Mouse (Mus musculus): Measurements from ENCODE around the gene Med24. TPM values are rescaled to one million over a fixed set of nuclear protein-coding genes. Genes with fewer than 3 reads are reported as not detected.

Med24 gene
- 71.9 TPM for polyA plus RNA-seq (2017; shearing (Covaris generic))

GRCm38 (mm10) chr11:98729119-98729588 is at the start of gene Med24:
Med24 (minus strand) TSS chr11:98729435.

DNA sequence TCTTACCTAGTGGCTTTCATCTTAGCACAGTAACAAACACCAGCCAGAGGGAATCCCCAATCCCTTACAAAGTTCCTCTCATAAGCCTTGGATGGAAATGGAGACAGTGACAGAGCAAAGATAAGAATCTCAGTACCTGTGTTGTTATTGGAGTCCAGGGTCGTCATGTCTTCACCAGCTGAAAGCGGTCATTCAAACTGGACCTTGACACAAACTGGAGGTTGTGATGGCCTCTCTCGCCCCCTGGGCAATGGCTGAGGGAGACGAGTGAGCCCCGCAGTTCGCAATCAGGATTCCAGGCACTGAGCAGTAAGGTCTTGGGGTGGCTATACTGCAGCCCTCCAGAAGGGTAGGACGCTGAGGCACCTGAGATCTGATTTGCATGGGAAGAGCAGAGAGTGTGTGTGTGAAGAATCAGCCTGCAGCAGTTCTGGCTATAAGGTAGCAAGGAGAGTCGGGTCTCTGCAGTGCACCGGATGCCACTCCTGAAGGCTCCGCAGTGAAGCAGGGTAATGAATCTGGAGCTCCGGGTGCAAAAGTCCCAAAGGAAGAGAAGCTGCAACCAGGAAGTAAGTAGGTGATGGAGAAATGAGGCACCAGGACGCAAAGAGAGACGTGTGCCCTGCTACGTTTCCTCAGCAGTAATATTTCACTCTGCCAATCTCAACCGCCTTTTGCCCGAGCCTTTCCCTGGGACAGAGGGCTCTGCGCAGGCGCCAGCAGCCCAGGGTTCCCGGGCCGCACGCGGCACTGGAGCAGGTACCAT is 45.5 kb upstream of the Med24 start, which contains the start of gene Nr1d1:
TSS of gene Nr1d1 (minus strand) at position 752 of the 766 bp plus-strand sequence.

DNA sequence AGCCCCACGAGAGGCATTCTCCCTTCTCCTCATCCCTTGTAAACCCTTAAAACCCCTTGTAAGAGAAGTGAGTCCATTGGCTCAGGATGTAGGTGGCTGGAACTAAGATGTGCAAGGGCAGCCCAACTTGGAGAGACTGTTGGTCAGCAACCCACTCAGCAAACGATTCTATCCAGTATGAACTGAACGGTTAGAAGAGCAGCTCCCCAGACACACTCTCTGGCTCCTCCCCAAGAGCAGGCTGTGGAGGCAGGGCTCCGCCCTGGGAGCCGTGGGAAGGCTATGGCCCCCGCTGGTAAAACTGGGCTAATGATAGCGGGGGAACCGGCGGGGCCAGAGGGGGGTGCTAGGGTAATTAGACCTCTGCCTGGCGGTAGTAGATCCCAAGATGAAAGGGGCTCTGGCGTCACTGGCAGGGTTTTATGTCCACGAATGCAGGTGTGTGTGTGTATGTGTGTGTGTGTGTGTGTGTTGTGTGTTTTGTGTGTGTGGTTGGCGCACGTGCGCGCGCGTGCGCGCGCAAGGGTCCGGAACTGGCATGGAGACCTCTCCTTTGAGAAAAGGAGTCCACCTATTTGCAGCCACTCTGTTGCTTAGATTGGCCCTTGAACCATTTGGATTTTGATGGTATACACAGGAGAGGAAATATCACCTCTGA is 11.3 kb upstream of the Med24 start, which contains the start of gene Thra:
TSS of gene Thra (plus strand) at position 246 of the 658 bp plus-strand sequence.

GRCm38 (mm10) chr11:98701213-98701670 is 28.0 kb downstream of the Med24 start, which contains the start of gene Csf3:
Csf3 (plus strand) TSS chr11:98701263.

GRCm38 (mm10) chr11:98681786-98682745 is 47.2 kb downstream of the Med24 start, which contains the start of gene Psmd3:
Psmd3 (plus strand) TSS chr11:98682554.

GRCm38 (mm10) chr11:98664091-98664490 is 65.1 kb downstream of the Med24 start, which contains the start of gene Gsdma:
Gsdma (plus strand) TSS chr11:98664351.

Other genes with a start within 250 kb of the Med24 start
- 91.8 TPM for gene Ikzf3, start 183.4 kb downstream of the Med24 start, polyA plus RNA-seq (2017; shearing (Covaris generic))
- gene Zpbp2, start 178.3 kb downstream of the Med24 start, polyA plus RNA-seq (2017; shearing (Covaris generic)): 5.0 TPM
- gene Ormdl3, start 142.1 kb downstream of the Med24 start, polyA plus RNA-seq (2017; shearing (Covaris generic)): 76.1 TPM
- gene Lrrc3c, start 131.1 kb downstream of the Med24 start, polyA plus RNA-seq (2017; shearing (Covaris generic)): not detected
- 4.8 TPM for gene Gm12355, start 103.8 kb downstream of the Med24 start, polyA plus RNA-seq (2017; shearing (Covaris generic))
- not detected for gene Gsdma3, start 103.1 kb downstream of the Med24 start, polyA plus RNA-seq (2017; shearing (Covaris generic))
- 0.31 TPM for gene Gsdma2, start 82.7 kb downstream of the Med24 start, polyA plus RNA-seq (2017; shearing (Covaris generic))
- gene Gsdma, start 65.1 kb downstream of the Med24 start, polyA plus RNA-seq (2017; shearing (Covaris generic)): not detected
- gene Psmd3, start 46.9 kb downstream of the Med24 start, polyA plus RNA-seq (2017; shearing (Covaris generic)): 96.4 TPM
- gene Csf3, start 28.2 kb downstream of the Med24 start, polyA plus RNA-seq (2017; shearing (Covaris generic)): not detected
- 4.4 TPM for gene Thra, start 11.2 kb upstream of the Med24 start, polyA plus RNA-seq (2017; shearing (Covaris generic))
- 6.5 TPM for gene Nr1d1, start 45.9 kb upstream of the Med24 start, polyA plus RNA-seq (2017; shearing (Covaris generic))
- 13.2 TPM for gene Msl1, start 66.1 kb upstream of the Med24 start, polyA plus RNA-seq (2017; shearing (Covaris generic))
- gene Casc3, start 75.5 kb upstream of the Med24 start, polyA plus RNA-seq (2017; shearing (Covaris generic)): 13.3 TPM
- 0.34 TPM for gene Rapgefl1, start 107.3 kb upstream of the Med24 start, polyA plus RNA-seq (2017; shearing (Covaris generic))
- 4.0 TPM for gene Wipf2, start 134.2 kb upstream of the Med24 start, polyA plus RNA-seq (2017; shearing (Covaris generic))
- gene Cdc6, start 178.4 kb upstream of the Med24 start, polyA plus RNA-seq (2017; shearing (Covaris generic)): 6.7 TPM
- 48.0 TPM for gene Rara, start 198.4 kb upstream of the Med24 start, polyA plus RNA-seq (2017; shearing (Covaris generic))